Mouse (Mus musculus) limb, embryonic 12.5 days (tissue): ENCODE results near the gene Cd300a. TPM values are rescaled to one million over a fixed set of nuclear protein-coding genes. Genes with fewer than 3 reads are reported as not detected.
"Not testable (repeated sequence)": the region's sequence is repeated elsewhere in the genome, so short reads cannot be mapped to it uniquely, and the experiment has no call there.

Experiments used
- ATAC-seq: fragments of 200-750 bp; cut with Nextera tagmentation; 2 replicates; pipeline ENCODE4 v1.8.0; 2017; ENCODE audit warnings: low read depth, moderate TSS enrichment; ENCODE audit not compliant: insufficient number of reproducible peaks, insufficient read depth, low FRiP score, low TSS enrichment
- H3K27ac ChIP-seq: fragments of 300-500 bp; sonication (generic); 2 replicates; pipeline ENCODE4 v1.5.1; 2016; ENCODE audit warnings: mild to moderate bottlenecking, moderate library complexity
- H3K27me3 ChIP-seq: fragments of 300-500 bp; sonication (generic); 2 replicates; pipeline ENCODE4 v1.6.1; 2016; ENCODE audit warnings: mild to moderate bottlenecking, moderate library complexity
- H3K36me3 ChIP-seq: fragments of 300-500 bp; sonication (generic); 2 replicates; pipeline ENCODE4 v1.6.1; 2016; ENCODE audit warnings: mild to moderate bottlenecking, moderate library complexity
- H3K4me1 ChIP-seq: fragments of 300-500 bp; sonication (generic); replicated peaks from 2 replicates; pipeline ENCODE4 v1.6.1; 2016
- H3K4me2 ChIP-seq: fragments of 300-500 bp; sonication (generic); 2 replicates; pipeline ENCODE4 v1.6.1; 2016; ENCODE audit warnings: mild to moderate bottlenecking, moderate library complexity
- H3K4me3 ChIP-seq: fragments of 300-500 bp; sonication (generic); replicated peaks from 2 replicates; pipeline ENCODE4 v1.5.1; 2016; ENCODE audit warnings: mild to moderate bottlenecking
- H3K9ac ChIP-seq: fragments of 300-500 bp; sonication (generic); replicated peaks from 2 replicates; pipeline ENCODE4 v1.6.1; 2016; ENCODE audit warnings: mild to moderate bottlenecking, moderate library complexity
- H3K9me3 ChIP-seq: fragments of 300-500 bp; sonication (generic); 2 replicates; pipeline ENCODE4 v1.6.1; 2016; ENCODE audit warnings: mild to moderate bottlenecking, moderate library complexity
- WGBS: fragments of 180-500 bp; shearing (Covaris S2); methylation state at CpG from one replicate; pipeline ENCODE4 v1.1.7; 2016; 5-methylcytosine and 5-hydroxymethylcytosine counted together
- polyA plus RNA-seq: library from polyadenylated mRNA; unstranded; fragments of >200 nt; fragmentation: Nextera tagmentation; extraction: Ambion mirVana; gene quantifications from 2 replicates; pipeline ENCODE4 v1.2.1, GENCODE M21; 2016

The Cd300a gene
- polyA plus RNA-seq, 1 experiment from 2014 or later: 0.70 TPM

DNA sequence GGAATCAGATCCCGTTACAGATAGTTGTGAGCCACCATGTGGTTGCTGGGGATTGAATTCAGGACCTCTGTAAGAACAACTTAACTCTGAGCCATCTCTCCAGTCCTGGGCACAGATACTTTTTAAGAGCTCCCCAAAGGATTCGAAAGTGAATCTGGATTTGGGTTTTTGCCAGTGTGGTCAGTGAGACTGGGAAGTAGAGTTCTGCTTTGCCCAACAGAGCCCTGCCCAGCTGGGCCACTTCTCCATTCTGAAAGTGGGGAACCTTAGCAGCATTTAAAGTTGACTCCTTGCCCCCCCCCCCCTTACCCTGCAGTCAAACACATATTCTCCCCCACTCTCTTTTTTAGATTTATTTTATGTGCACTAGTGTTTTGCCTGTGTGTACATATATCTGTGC, 10.2 kb upstream of the Cd300a start:
- no peak overlapping the region for H3K27ac ChIP-seq
- H3K9me3 ChIP-seq: no peaks in the 10 kb centered on the region
- peaks cover 18% of the 10 kb centered on the region for H3K4me1 ChIP-seq
- no peak overlapping the region for H3K4me3 ChIP-seq
- ATAC-seq: no peak
- 85% methylated on average over 2 of the region's 2 CpGs for WGBS
- H3K36me3 ChIP-seq: no peaks in the 10 kb centered on the region
- no peak overlapping the region for H3K4me2 ChIP-seq
- no peaks in the 10 kb centered on the region for H3K27me3 ChIP-seq
- no peak overlapping the region for H3K9ac ChIP-seq

DNA sequence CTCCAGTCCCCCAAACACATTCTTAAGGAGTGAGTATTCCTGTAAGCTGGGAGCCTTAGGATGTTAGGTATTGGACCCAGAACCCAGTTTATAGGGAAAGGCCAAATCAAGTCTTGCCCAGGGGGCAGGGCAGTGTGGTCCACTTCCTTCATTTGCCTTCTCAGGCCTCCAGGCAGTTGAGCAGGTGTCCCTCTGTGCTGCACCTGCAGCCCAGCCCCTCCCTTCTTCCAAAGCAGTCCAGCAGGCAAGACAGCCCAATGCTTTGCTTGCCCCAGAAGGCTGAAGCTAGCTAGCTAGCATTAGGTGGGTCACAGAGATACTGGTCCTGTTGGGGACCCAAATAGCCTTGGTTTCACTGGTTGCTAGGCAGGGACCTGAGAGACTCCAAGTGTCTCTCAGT, 9.7 kb upstream of the Cd300a start:
- no peak overlapping the region for H3K4me2 ChIP-seq
- no peaks in the 10 kb centered on the region for H3K9me3 ChIP-seq
- no peak for ATAC-seq
- H3K27ac ChIP-seq: no peak overlapping the region
- H3K9ac ChIP-seq: no peak overlapping the region
- no peaks in the 10 kb centered on the region for H3K27me3 ChIP-seq
- H3K4me1 ChIP-seq: peaks cover 13% of the 10 kb centered on the region
- H3K36me3 ChIP-seq: no peaks in the 10 kb centered on the region
- H3K4me3 ChIP-seq: no peak overlapping the region

GRCm38 (mm10) chr11:114880589-114880988, 9.3 kb upstream of the Cd300a start:
- Histone ChIP-seq H3K4me2 (no peak overlapping the region), H3K27me3 (no peaks in the 10 kb centered on the region), H3K4me1 (peaks cover 9% of the 10 kb centered on the region), H3K27ac (no peak overlapping the region), H3K9me3 (no peaks in the 10 kb centered on the region), H3K9ac (no peak overlapping the region), H3K36me3 (no peaks in the 10 kb centered on the region), H3K4me3 (no peak overlapping the region)
- WGBS: 0% methylated on average over 1 of the region's 1 CpGs
- no peak for ATAC-seq

DNA sequence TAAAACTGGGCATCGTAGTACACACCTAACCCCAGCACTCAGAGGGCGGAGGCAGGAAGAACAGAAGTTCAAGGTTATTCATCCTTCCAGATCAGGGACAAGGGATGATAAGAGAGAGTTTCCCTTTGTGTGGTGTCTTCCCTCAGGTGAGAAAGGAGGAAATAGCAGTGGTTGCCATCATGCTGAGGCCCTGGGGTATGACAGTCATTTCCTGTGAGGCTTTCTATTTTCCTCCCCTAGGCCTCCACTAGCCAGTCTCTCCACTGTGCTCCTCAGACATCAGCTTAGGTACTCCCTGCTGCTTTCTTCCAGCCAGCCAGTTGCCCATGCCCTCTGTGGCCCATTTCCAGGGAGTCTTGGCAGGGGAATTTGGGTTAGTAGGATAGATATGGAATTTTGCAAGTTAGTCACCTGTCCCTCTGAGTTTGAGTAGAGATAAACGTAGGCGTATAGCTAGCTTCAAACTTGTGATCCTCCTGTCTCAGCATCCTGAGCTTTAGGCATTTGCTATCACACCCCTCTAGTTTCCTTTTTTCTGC, 6.5 kb upstream of the Cd300a start:
- Histone ChIP-seq H3K9ac (no peak overlapping the region), H3K4me2 (no peak overlapping the region), H3K9me3 (no peaks in the 10 kb centered on the region), H3K27me3 (no peaks in the 10 kb centered on the region), H3K27ac (no peak overlapping the region), H3K4me3 (no peak overlapping the region), H3K36me3 (no peaks in the 10 kb centered on the region), H3K4me1 (no peaks in the 10 kb centered on the region)
- WGBS: 82% methylated on average over 4 of the region's 4 CpGs
- no peak for ATAC-seq

- Histone ChIP-seq H3K9me3 (no peaks in the 10 kb centered on the region), H3K27ac (no peak overlapping the region), H3K36me3 (no peaks in the 10 kb centered on the region), H3K4me1 (no peaks in the 10 kb centered on the region), H3K4me2 (no peak overlapping the region), H3K27me3 (no peaks in the 10 kb centered on the region), H3K9ac (no peak overlapping the region), H3K4me3 (no peak overlapping the region)
- no peak for ATAC-seq
- WGBS: 88% methylated on average over 4 of the region's 4 CpGs
Observed at GRCm38 (mm10) chr11:114884380-114885100, 5.3 kb upstream of the Cd300a start.

DNA sequence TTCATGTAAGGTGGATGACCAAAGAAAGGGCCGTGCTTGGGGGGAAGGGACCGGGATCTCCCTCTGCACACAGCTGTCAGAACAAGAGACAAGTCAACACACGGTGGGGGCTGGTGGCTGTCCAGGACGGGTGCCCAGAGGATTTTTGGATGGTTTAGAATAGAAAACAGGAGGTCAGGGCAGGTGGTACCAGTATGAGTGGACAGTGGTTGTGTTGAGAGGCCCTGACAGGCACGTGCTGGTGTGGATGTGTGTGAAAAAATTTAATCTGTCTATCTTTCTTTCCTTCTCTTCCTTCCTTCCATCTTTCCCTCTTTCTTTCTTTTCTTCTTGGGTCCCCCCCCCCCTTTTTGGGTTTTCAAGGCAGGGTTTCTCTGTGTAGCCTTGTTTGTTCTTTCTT, 701 bp downstream of the Cd300a start:
- ATAC-seq: no peak
- H3K27ac ChIP-seq: no peak overlapping the region
- H3K4me2 ChIP-seq: no peak overlapping the region
- H3K9ac ChIP-seq: no peak overlapping the region
- no peaks in the 10 kb centered on the region for H3K9me3 ChIP-seq
- no peaks in the 10 kb centered on the region for H3K4me1 ChIP-seq
- 0 out of 2 replicates have a peak, but pooled peaks cover 3% of the 10 kb centered on the region for H3K27me3 ChIP-seq
- 72% methylated on average over 5 of the region's 5 CpGs for WGBS
- H3K36me3 ChIP-seq: no peaks in the 10 kb centered on the region
- no peak overlapping the region for H3K4me3 ChIP-seq

DNA sequence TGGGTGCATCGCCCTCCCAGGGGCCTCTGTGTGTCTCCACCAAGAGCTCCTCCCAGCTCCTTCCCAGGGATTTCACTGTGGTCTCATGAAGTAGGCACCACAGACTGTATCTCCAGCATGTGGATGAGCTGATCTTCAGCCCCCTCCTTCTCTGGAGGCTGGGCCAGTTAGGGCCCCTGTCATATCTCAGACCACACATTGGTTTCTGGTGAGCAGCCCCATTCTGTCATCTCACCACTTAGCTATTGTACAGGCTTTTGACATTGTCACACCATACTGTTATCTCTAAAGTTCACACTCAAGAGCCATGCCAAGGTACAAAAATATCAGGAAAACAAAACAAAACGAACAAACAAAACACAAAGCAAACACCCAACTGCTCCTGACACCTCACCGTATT, 6.2 kb downstream of the Cd300a start:
- H3K9ac ChIP-seq: no peak overlapping the region
- H3K27ac ChIP-seq: no peak overlapping the region
- H3K9me3 ChIP-seq: no peaks in the 10 kb centered on the region
- 82% methylated on average over 3 of the region's 3 CpGs for WGBS
- H3K4me2 ChIP-seq: no peak overlapping the region
- no peak for ATAC-seq
- H3K4me1 ChIP-seq: no peaks in the 10 kb centered on the region
- H3K36me3 ChIP-seq: no peaks in the 10 kb centered on the region
- H3K4me3 ChIP-seq: no peak overlapping the region
- no peaks in the 10 kb centered on the region for H3K27me3 ChIP-seq

GRCm38 (mm10) chr11:114898026-114898425, 8.2 kb downstream of the Cd300a start:
- Histone ChIP-seq H3K36me3 (no peaks in the 10 kb centered on the region), H3K27ac (no peak overlapping the region), H3K4me3 (no peak overlapping the region), H3K4me2 (no peak overlapping the region), H3K9ac (no peak overlapping the region), H3K27me3 (no peaks in the 10 kb centered on the region), H3K9me3 (no peaks in the 10 kb centered on the region), H3K4me1 (no peaks in the 10 kb centered on the region)
- 47% methylated on average over 1 of the region's 1 CpGs for WGBS
- ATAC-seq: no peak

DNA sequence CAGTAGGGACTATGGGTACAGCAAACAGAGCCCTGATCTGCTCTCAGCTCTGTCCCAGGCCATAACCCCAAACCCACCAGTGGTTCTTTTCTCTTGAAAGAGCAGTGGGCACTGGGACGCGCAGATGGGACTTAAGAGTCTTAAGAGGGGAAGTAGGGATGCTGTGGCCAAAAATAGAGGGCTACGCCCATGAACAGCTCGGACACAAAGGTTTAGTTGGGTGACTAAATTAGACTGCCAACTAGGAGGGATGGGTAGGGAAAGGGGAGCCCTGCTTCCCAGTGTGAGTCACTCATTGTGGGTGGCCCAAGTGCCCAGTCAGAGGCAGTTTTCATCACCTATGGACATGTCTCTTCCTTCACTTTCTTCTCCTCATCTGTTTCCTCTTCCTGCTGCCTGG, 13.4 kb downstream of the Cd300a start:
- Histone ChIP-seq H3K27ac (no peak overlapping the region), H3K4me1 (no peaks in the 10 kb centered on the region), H3K36me3 (no peaks in the 10 kb centered on the region), H3K4me3 (no peak overlapping the region), H3K27me3 (peaks cover 6% of the 10 kb centered on the region; the same call in 1 of the 2 replicates), H3K9ac (no peak overlapping the region), H3K9me3 (no peaks in the 10 kb centered on the region), H3K4me2 (no peak overlapping the region)
- no peak for ATAC-seq
- 94% methylated on average over 4 of the region's 4 CpGs for WGBS

DNA sequence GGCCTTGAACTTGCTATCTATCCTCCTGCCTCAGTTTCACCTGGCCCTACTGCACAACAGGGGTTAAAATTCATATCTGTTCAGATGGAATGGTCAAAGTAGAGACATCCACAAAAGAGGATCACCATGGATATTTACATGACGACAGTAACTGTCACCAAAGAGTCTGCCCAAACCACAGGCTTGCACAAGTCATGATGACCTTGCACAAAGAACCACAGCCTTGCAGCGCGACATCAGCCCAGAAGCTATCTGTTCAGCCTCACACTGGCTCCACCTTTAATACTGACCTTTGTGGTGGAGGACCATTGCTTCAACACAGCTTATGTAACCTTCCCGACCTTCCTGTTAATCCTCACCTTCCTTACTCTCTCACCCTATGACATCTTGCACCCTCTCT, 17.7 kb downstream of the Cd300a start:
- ATAC-seq: no peak
- Histone ChIP-seq H3K4me1 (no peaks in the 10 kb centered on the region), H3K4me3 (no peak overlapping the region), H3K9ac (no peak overlapping the region), H3K9me3 (no peaks in the 10 kb centered on the region), H3K36me3 (no peaks in the 10 kb centered on the region), H3K27ac (no peak overlapping the region), H3K4me2 (no peak overlapping the region), H3K27me3 (peaks cover 6% of the 10 kb centered on the region; the same call in 1 of the 2 replicates)
- WGBS: 81% methylated on average over 4 of the region's 4 CpGs

GRCm38 (mm10) chr11:114908086-114908485, 18.2 kb downstream of the Cd300a start:
- H3K4me1 ChIP-seq: no peaks in the 10 kb centered on the region
- ATAC-seq: no peak
- no peak overlapping the region for H3K27ac ChIP-seq
- 61% methylated on average over 4 of the region's 4 CpGs for WGBS
- H3K9me3 ChIP-seq: no peaks in the 10 kb centered on the region
- H3K4me3 ChIP-seq: no peak overlapping the region
- H3K9ac ChIP-seq: no peak overlapping the region
- H3K36me3 ChIP-seq: no peaks in the 10 kb centered on the region
- no peak overlapping the region for H3K4me2 ChIP-seq
- peaks cover 7% of the 10 kb centered on the region for H3K27me3 ChIP-seq

- not testable (repeated sequence) for H3K9me3 ChIP-seq, H3K4me2 ChIP-seq, H3K27ac ChIP-seq, H3K9ac ChIP-seq, H3K4me1 ChIP-seq, H3K4me3 ChIP-seq, ATAC-seq, H3K36me3 ChIP-seq
- WGBS: 31% methylated on average over 3 of the region's 3 CpGs
- peaks cover 14% of the 10 kb centered on the region for H3K27me3 ChIP-seq
Observed at GRCm38 (mm10) chr11:114909538-114909937, 19.7 kb downstream of the Cd300a start.
